Mouse (Mus musculus) liver, embryonic 11.5 days (tissue): ENCODE data around the gene Olfr67. TPM values are rescaled to one million over a fixed set of nuclear protein-coding genes. Genes with fewer than 3 reads are reported as not detected.
"Not testable (repeated sequence)": the region's sequence is repeated elsewhere in the genome, so short reads cannot be mapped to it uniquely, and the experiment has no call there.

ENCODE experiments used
- ATAC-seq: fragments of 200-750 bp; cut with Nextera tagmentation; replicated peaks from 2 replicates; pipeline ENCODE4 v1.8.0; 2017; ENCODE audit warnings: moderate number of reproducible peaks, mild to moderate bottlenecking, moderate TSS enrichment, moderate library complexity; ENCODE audit not compliant: low FRiP score
- DNase-seq: peaks from one replicate; pipeline ENCODE4 v3.0.0-alpha.2; 2017; ENCODE audit warnings: low spot score
- H3K27ac ChIP-seq: fragments of 300-500 bp; sonication (generic); 2 replicates; pipeline ENCODE4 v1.5.1; 2014; ENCODE audit warnings: mild to moderate bottlenecking, low read depth, low read length, control low read depth
- H3K27me3 ChIP-seq: fragments of 300-500 bp; sonication (generic); replicated peaks from 2 replicates; pipeline ENCODE4 v1.6.1; 2014; ENCODE audit warnings: low read length, mixed read lengths; ENCODE audit not compliant: control insufficient read depth, insufficient read depth
- H3K36me3 ChIP-seq: fragments of 300-500 bp; sonication (generic); 2 replicates; pipeline ENCODE4 v1.6.1; 2014; ENCODE audit warnings: mild to moderate bottlenecking, low read length, moderate library complexity, mixed read lengths; ENCODE audit not compliant: control insufficient read depth, insufficient read depth
- H3K4me1 ChIP-seq: fragments of 300-500 bp; sonication (generic); replicated peaks from 2 replicates; pipeline ENCODE4 v1.6.1; 2014; ENCODE audit warnings: low read length, mixed read lengths; ENCODE audit not compliant: control insufficient read depth, insufficient read depth
- H3K4me2 ChIP-seq: fragments of 300-500 bp; sonication (generic); 2 replicates; pipeline ENCODE4 v1.6.1; 2014; ENCODE audit warnings: mild to moderate bottlenecking, control low read depth, moderate library complexity
- H3K4me3 ChIP-seq: fragments of 300-500 bp; sonication (generic); 2 replicates; pipeline ENCODE4 v1.5.1; 2014; ENCODE audit warnings: low read depth, low read length, control low read depth
- H3K9ac ChIP-seq: fragments of 300-500 bp; sonication (generic); 2 replicates; pipeline ENCODE4 v1.6.1; 2014; ENCODE audit warnings: low read depth, low read length, control low read depth
- H3K9me3 ChIP-seq: fragments of 300-500 bp; sonication (generic); 2 replicates; pipeline ENCODE4 v1.6.1; 2016; ENCODE audit warnings: low read length, inconsistent platforms, mixed read lengths; ENCODE audit not compliant: control insufficient read depth
- WGBS: fragments of 180-500 bp; shearing (Covaris S2); extraction: QIAGEN DNeasy Blood & Tissue Kit; methylation state at CpG from one replicate; pipeline ENCODE4 v1.1.7; 2014; 5-methylcytosine and 5-hydroxymethylcytosine counted together
- polyA plus RNA-seq: library from polyadenylated mRNA; unstranded; fragments of >200 nt; fragmentation: Nextera tagmentation; extraction: Ambion mirVana; gene quantifications from 2 replicates; pipeline ENCODE4 v1.2.1, GENCODE M21; 2014

Olfr67 gene
- polyA plus RNA-seq: not detected in 2 replicates

DNA sequence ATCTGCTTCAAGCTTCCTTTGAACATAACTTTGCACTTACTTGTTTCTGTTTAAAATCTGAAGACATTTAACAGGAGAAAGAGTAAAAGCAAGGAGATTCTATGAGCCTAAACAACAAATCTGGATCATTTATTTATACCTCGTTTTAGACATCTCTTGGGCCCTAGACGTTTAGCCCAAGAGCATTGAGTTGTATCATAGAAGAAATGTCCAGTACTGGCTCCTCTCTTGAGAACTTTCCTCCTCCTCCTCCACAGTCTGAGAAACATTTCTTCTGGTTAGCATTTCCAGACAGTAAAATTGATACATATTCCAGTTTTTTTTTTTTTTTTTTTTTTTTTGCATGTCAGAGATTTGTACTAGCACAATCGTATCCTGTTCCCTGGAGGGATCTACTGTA, at the start of gene Olfr67:
Gene Olfr67 (minus strand): TSS at position 101 of the 400 bp plus-strand sequence.
- H3K9ac ChIP-seq: no peak within 1 kb of the TSS

DNA sequence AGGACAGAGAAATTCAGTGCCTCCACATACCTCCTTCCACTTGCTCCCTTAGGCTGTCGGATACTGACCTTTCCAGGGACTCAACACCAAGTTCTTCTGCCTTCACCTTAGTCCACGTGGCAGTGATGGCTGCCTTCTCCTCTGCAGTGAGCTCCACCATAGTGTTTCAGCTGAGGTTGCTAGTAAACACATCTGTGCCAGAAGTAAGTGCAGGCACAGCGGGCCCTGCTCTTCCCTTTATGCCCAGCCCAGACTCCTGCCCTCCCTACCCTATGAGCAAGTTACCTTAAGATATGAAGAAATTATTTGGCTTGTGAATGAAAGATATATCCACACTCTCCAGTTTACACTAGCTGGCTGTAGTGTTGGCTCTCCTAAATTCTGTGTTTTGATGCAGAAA, 48.6 kb upstream of the Olfr67 start, which contains the start of gene Hbb-bh2:
Gene Hbb-bh2 (minus strand): TSS at position 253 of the 400 bp plus-strand sequence.
- DNase-seq (no peak), ATAC-seq (peak; percentile 29; the same call in 1 of the 2 replicates)
- Histone ChIP-seq H3K4me2 (peak within 1 kb of the TSS; percentile 14; the same call in 1 of the 2 replicates), H3K9ac (peak within 1 kb of the TSS; percentile 34; the same call in 1 of the 2 replicates), H3K4me1 (peaks cover 16% of the 10 kb centered on the region), H3K4me3 (no peak within 1 kb of the TSS), H3K9me3 (no peaks in the 10 kb centered on the region), H3K27ac (peak within 1 kb of the TSS; percentile 64), H3K36me3 (no peaks in the 10 kb centered on the region), H3K27me3 (no peaks in the 10 kb centered on the region)
- 56% methylated on average over 3 of the region's 3 CpGs for WGBS

More for the DNA sequence above, at the start of gene Olfr67:
- DNase-seq (no peak), ATAC-seq (no peak)
- H3K4me3 ChIP-seq: no peak within 1 kb of the TSS
- H3K27ac ChIP-seq: no peak within 1 kb of the TSS
- no peaks in the 10 kb centered on the region for H3K36me3 ChIP-seq
- H3K4me1 ChIP-seq: no peaks in the 10 kb centered on the region
- H3K4me2 ChIP-seq: no peak within 1 kb of the TSS
- WGBS: 73% methylated on average over 3 of the region's 3 CpGs
- no peaks in the 10 kb centered on the region for H3K9me3 ChIP-seq
- H3K27me3 ChIP-seq: no peaks in the 10 kb centered on the region

DNA sequence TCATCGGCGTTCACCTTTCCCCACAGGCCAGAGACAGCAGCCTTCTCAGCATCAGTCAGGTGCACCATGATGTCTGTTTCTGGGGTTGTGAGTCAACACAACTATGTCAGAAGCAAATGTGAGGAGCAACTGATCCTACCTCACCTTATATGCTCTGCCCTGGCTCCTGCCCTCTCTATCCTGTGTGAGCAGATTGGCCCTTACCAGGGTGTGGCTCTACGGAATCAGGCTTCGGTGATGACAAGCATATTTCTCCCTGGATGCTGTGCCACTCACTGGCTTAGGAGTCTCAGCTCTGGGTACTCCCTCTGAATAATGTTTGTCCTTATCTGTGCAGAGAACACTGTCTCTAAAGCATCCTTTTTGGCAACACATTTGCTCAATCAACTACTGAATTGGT, 36.2 kb upstream of the Olfr67 start, which contains the start of gene Hbb-bs:
Gene Hbb-bs (minus strand): TSS at position 289 of the 400 bp plus-strand sequence.
- Histone ChIP-seq H3K4me1 (peaks cover 10% of the 10 kb centered on the region), H3K9me3 (no peaks in the 10 kb centered on the region), H3K4me2 (peak within 1 kb of the TSS; percentile 14; the same call in 1 of the 2 replicates), H3K9ac (peak within 1 kb of the TSS; percentile 42; the same call in 1 of the 2 replicates), H3K27me3 (no peaks in the 10 kb centered on the region), H3K36me3 (no peaks in the 10 kb centered on the region), H3K27ac (peak within 1 kb of the TSS; percentile 61), H3K4me3 (no peak within 1 kb of the TSS)
- ATAC-seq (peak; percentile 91), DNase-seq (no peak)
- 74% methylated on average over 4 of the region's 4 CpGs for WGBS

DNA sequence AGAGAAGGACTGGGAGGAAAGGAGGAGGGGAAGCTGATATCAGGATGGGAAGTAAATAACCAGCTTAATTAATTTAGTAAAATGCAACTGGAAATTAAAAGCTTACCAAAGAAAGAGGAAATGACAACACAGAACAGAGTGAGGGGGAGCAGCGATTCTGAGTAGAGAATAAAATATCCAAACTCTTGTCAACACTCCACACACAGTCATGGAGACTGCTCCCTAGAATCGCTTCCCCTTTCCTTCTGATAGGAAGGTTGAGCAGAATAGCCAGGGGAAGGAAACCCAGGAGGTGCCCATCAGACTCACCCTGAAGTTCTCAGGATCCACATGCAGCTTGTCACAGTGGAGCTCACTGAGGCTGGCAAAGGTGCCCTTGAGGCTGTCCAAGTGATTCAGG, 35.5 kb upstream of the Olfr67 start:
- H3K9me3 ChIP-seq, H3K27ac ChIP-seq, H3K4me2 ChIP-seq, DNase-seq, H3K27me3 ChIP-seq, H3K9ac ChIP-seq, H3K4me1 ChIP-seq, H3K36me3 ChIP-seq, H3K4me3 ChIP-seq: not testable (repeated sequence)
- WGBS: no CpG with 5 or more reads among the region's 2 CpGs
- ATAC-seq: peak; percentile 0; the same call in 1 of the 2 replicates

DNA sequence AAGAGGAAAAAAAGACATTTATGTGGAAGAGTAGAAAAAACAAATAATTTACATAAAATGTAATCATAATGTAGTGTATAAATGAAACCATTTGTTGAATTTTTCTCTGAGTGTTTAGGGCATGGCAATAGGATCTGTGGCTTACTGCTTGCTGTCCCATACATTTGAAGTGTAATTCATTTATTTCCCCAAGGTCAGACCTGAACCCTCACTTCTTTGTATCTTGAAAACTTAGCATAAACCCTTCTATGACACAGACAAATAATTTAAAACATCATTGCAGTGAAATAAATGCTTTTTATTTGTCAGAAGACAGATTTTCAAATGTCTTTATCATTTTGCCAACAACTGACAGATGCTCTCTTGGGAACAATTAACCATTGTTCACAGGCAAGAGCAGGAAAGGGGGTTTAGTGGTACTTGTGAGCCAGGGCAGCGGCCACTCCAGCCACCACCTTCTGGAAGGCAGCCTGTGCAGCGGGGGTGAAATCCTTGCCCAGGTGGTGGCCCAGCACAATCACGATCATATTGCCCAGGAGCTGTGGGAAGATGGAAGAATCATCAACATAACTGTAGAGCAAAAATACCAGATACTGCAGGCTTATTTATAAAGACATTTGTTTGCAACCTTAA, 34.8 kb upstream of the Olfr67 start:
- Histone ChIP-seq H3K27me3 (no peaks in the 10 kb centered on the region), H3K4me1 (peaks cover 10% of the 10 kb centered on the region), H3K27ac (peak overlapping the region; percentile 75), H3K9me3 (no peaks in the 10 kb centered on the region), H3K4me3 (peak overlapping the region; percentile 26), H3K9ac (no peak overlapping the region), H3K4me2 (peak overlapping the region; percentile 33), H3K36me3 (no peaks in the 10 kb centered on the region)
- 69% methylated on average over 3 of the region's 3 CpGs for WGBS
- DNase-seq: no peak
- peak; percentile 52 for ATAC-seq

DNA sequence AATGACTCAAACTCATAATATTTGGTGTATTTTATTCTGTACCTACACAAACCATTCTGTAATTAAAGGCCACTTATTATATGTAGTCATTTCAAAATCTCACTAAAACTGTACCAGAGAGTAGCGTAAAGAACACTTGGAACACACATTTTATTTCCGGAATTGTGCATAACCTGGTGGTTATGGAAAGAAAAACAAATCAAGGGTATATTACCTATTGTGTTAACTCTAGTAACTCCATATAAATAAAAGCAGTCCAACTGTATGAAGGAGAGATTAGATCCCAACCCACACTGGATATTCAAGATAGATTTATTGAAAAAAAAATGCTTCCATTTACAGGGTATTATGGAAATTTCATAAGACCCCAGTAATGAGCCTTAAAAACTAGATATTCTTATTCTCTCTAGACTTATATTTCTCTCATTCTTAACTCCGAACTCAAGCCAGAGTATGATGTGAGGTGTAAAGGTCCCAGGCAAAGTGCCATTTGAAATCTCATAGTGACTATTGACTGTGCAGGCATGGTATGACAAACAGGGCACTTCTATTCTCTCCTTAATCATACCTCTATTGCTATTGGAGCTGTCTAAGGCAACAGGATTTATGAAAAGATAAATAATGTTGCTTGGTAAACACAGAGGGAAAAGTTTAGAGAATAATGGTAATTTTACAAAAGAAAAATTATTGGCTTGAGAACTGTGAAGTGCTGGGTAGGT, 34.1 kb upstream of the Olfr67 start:
- Histone ChIP-seq H3K9me3 (no peaks in the 10 kb centered on the region), H3K27ac (no peak overlapping the region), H3K9ac (no peak overlapping the region), H3K4me3 (no peak overlapping the region), H3K4me2 (no peak overlapping the region), H3K36me3 (no peaks in the 10 kb centered on the region), H3K4me1 (peaks cover 10% of the 10 kb centered on the region), H3K27me3 (no peaks in the 10 kb centered on the region)
- peak; percentile 80 for ATAC-seq
- DNase-seq: no peak
- 90% methylated on average over 3 of the region's 3 CpGs for WGBS

DNA sequence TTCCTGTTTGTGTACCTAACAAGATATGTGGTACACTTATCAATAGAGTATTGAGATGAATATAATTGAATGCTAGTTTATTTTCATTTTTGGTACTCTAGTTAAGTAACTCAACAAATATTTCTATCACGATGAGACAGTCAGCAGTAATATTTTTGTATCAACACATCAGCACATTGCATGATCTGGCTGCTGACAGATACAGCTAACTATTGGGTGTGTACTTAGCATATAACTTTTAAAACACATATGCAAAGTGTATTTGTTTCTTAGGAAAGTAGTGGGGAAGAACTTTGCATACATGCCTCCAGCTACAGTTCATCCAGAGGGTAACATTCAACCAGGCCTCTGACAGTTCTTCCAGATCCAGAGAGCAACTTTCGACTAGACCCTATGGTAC, 33.0 kb upstream of the Olfr67 start:
- peak overlapping the region; percentile 35 for H3K4me2 ChIP-seq
- 78% methylated on average over 2 of the region's 2 CpGs for WGBS
- no peak overlapping the region for H3K4me3 ChIP-seq

DNA sequence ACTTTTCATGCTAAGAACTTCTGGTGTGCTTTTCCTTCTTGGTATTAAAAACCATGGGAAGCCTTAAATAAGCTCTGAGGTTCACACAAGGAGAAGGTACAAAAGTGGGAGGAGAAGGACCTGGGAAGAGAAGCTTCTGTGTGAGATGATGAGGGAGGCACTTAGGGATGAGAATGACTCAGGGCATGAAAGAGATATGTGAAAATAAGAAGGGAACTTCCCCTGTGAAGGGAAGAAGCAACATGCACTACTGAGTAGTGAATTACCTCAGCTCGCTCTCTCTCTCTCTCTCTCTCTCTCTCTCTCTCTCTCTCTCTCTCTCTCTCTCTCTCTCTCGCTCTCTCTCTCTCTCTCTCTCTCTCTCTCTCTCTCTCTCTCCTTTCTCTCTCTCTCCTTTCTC, 23.5 kb upstream of the Olfr67 start:
- peak overlapping the region; percentile 6; the same call in 1 of the 2 replicates for H3K27ac ChIP-seq
- not testable (repeated sequence) for H3K4me1 ChIP-seq, DNase-seq, H3K27me3 ChIP-seq, H3K9me3 ChIP-seq, H3K9ac ChIP-seq, ATAC-seq, H3K4me3 ChIP-seq, H3K36me3 ChIP-seq
- peak overlapping the region; percentile 44 for H3K4me2 ChIP-seq
- 100% methylated on average over 1 of the region's 2 CpGs for WGBS

More for the DNA sequence above, 33.0 kb upstream of the Olfr67 start:
- H3K36me3 ChIP-seq: no peaks in the 10 kb centered on the region
- DNase-seq (no peak), ATAC-seq (no peak)
- no peak overlapping the region for H3K9ac ChIP-seq
- H3K27me3 ChIP-seq: no peaks in the 10 kb centered on the region
- H3K4me1 ChIP-seq: peaks cover 9% of the 10 kb centered on the region
- no peaks in the 10 kb centered on the region for H3K9me3 ChIP-seq
- peak overlapping the region; percentile 84 for H3K27ac ChIP-seq
